Mouse (Mus musculus): ENCODE measurements around the gene Msn.
"Not testable (repeated sequence)": the region's sequence is repeated elsewhere in the genome, so short reads cannot be mapped to it uniquely, and the experiment has no call there.

Gene Msn

GRCm38 (mm10) chrX:96144960-96145488, 49.2 kb downstream of the Msn start:
- no peak for DNase-seq (ENCODE audit: low read depth, low spot score)

GRCm38 (mm10) chrX:96148217-96148616, 52.4 kb downstream of the Msn start:
- no peak for DNase-seq (ENCODE audit: low read depth, low spot score)

- no peak for DNase-seq (ENCODE audit: low read depth, low spot score)
Observed at GRCm38 (mm10) chrX:96153362-96153761, 57.5 kb downstream of the Msn start.

- DNase-seq (ENCODE audit: low read depth, low spot score) = no peak
Observed at GRCm38 (mm10) chrX:96157936-96158335, 62.1 kb downstream of the Msn start.

GRCm38 (mm10) chrX:96162571-96162970, 66.7 kb downstream of the Msn start:
- no peak for DNase-seq (ENCODE audit: low read depth, low spot score)

GRCm38 (mm10) chrX:96171645-96172388, 76.0 kb downstream of the Msn start:
- no peak for DNase-seq (ENCODE audit: low read depth, low spot score)

- DNase-seq (ENCODE audit: low read depth, low spot score) = no peak
Observed at GRCm38 (mm10) chrX:96178437-96178836, 82.6 kb downstream of the Msn start.

- no peak for DNase-seq (ENCODE audit: low read depth, low spot score)
Observed at GRCm38 (mm10) chrX:96184100-96184732, 88.4 kb downstream of the Msn start.

GRCm38 (mm10) chrX:96205143-96205542, 109.3 kb downstream of the Msn start:
- DNase-seq (ENCODE audit: low read depth, low spot score) = not testable (repeated sequence)

- DNase-seq (ENCODE audit: low read depth, low spot score) = no peak
Observed at GRCm38 (mm10) chrX:96206872-96207271, 111.0 kb downstream of the Msn start.

- DNase-seq (ENCODE audit: low read depth, low spot score) = no peak
Observed at GRCm38 (mm10) chrX:96218088-96218487, 122.2 kb downstream of the Msn start.
